Mouse (Mus musculus) v-Abl transformed pro-B cells (cell line): ENCODE results near the gene Acot7.

ENCODE experiments used
- in situ Hi-C, 2 experiments: fragments of 400-800 bp; cut with MboI; formaldehyde crosslinking; loops; one replicate each; pipeline ENCODE4 v1.15.1; 2025; ENCODE audit not compliant: unreplicated experiment in 2 of 2

The Acot7 gene

GRCm38 (mm10) chr4:152177174-152177536 lies 779 bp upstream of the Acot7 start:
- in situ Hi-C loops, result loop anchor here (10.0 to 25.0 kb wide), 5 partner anchors 258 to 1985 kb away; partner anchors contain the start of genes A430005L14Rik (in 1 of the 2), Megf6 (in 1 of the 2), Tprgl (in 1 of the 2) and Trp73 (in 1 of the 2)

DNA sequence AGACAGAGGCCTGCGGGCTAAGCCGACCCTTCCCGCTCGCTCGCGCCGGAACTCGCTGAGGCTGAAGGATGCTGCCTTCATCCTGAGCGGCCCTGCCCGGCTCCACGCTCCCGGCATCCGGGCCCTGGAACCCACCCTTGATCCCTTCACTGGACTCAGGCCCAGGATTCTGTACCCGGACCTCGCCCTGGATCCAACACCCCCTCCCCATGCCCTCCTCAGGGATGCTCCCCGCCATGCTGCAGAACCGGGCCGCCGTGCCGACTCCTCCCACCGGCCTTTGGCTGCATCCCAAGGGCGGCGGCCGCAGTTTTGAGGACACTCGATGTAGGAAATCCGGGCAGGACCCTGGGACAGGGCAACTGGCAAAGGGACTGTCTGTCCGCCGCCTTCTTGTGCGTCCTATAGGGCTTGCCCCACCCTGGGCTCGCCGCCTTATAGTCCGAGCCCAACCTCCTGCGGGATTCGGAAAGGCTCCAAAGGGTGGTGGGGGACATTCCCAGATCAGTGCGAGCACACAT lies 470 bp downstream of the Acot7 start:
- in situ Hi-C loops, result loop anchor here (10.0 to 25.0 kb wide), 5 partner anchors 256 to 1984 kb away; partner anchors contain the start of genes A430005L14Rik (in 1 of the 2), Megf6 (in 1 of the 2), Tprgl (in 1 of the 2) and Trp73 (in 1 of the 2)

DNA sequence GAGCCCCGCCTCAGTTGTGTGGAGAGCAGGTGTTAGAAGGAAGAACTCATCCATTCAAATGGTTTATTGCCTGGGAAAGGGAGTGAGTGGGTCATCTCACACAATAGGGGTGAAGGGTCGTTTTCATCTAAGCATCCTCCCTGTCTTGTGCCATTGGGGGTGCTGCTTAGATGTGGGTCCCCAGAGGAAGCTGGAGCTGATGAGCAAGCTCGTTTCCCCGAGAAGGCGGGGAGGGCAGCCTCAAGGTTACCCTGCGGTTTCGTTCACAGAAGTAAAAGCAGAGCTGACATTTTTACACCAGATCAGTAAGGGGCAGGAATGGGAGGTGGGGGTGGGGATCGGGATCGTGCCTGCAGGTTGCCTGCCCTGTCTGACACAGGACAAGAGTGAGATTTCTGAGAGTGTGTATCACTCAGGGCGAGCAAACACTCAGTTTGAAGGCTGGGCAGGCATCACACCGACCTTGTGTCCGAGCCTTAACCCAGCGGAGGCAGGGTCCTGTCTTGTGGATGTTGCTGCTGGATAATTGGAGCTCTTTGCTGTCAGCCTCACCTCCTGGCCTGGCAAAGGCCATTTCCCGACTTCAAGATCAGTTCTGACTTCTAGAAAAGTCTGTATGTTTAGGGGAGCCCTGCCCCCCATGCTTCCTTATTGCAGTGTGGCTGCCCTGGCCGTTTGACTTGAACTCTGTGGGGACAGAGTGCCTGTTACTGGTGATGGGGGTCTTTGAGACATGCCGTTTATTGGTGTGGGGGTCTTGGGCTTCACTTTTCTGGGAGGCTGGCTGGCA lies 1.2 kb downstream of the Acot7 start:
- in situ Hi-C loops, result loop anchor here (10.0 to 25.0 kb wide), 5 partner anchors 256 to 1983 kb away; partner anchors contain the start of genes A430005L14Rik (in 1 of the 2), Megf6 (in 1 of the 2), Tprgl (in 1 of the 2) and Trp73 (in 1 of the 2)

DNA sequence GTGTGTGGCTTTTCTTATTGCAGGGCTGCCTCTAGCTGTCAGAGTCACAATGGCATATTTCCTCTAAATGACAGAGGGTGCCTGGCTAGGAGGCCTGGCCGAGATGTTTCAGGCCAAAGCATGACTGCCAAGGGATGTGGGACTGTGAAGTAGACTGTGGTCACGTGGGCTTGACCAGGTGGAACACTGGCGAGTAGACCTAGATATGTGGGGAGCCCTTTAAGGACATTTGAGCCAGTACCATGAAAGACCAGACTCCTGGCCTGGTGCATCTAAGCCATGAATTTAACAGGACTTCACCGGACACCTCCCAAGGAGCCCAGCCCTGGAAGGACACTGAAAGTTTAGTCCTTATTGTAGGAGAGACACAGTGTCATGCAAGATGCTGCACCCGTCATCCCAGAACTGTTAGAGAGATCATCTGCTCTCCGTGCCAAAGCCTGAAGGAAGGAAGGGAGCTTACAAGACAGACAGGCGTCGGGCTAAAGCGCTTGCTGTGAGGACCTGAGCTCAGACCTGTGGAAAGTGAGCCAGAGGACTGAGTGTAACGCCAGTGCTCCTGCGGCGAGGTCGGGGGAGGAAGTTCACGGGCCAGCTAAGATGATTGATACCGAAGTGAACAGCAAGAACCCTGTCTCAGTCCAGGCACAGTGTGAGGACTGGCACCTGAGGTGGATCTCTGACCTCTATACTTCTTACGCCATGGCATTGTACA lies 2.2 kb downstream of the Acot7 start:
- in situ Hi-C loops, result loop anchor here (10.0 to 25.0 kb wide), 5 partner anchors 255 to 1982 kb away; partner anchors contain the start of genes A430005L14Rik (in 1 of the 2), Megf6 (in 1 of the 2), Tprgl (in 1 of the 2) and Trp73 (in 1 of the 2)

DNA sequence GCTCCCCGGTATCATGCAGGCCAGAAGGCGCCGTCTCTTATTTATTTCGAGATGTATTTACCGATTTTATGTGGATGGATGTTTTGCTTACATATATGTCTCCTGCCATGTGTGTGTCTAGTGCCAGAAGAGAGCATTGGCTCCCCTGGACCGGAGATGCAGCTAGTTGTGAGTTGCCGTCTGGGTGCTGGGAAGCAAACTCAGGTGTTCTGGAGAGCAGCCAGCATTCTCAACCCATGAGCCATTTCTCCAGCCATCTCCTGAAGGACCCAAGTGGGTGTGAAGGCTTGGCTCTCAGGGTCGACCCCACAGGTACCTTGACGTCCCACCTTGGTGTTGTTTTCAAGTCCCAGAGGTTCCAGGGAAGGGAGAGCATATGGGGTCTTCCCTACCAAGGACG lies 4.3 kb downstream of the Acot7 start:
- in situ Hi-C loops, result loop anchor here (25.0 kb wide), 2 partner anchors 1780 to 1980 kb away; partner anchors contain the start of genes A430005L14Rik (in 1 of the 2), Megf6 (in 1 of the 2) and Tprgl (in 1 of the 2)

- in situ Hi-C loops, result loop anchor here (25.0 kb wide), 2 partner anchors 1778 to 1978 kb away; partner anchors contain the start of genes A430005L14Rik (in 1 of the 2), Megf6 (in 1 of the 2) and Tprgl (in 1 of the 2)
Measured at GRCm38 (mm10) chr4:152184353-152185035, 6.6 kb downstream of the Acot7 start.

DNA sequence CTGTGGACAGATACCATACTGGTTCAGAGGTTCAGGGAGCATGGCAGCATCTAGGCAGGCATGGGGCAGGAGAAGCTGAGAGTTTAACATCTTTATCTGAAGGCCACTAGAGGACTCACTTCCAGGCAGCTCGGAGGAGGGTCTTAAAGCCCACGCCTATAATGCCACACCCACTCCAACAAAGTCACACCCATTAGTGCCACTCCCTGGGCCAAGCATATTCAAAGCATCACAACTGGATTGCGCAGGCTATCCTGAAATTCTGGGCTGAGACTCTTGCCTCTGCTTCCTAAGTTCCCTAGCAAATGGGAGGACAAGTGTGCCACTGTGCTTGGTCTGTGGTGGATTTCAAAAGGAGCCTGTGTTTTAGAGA lies 7.2 kb downstream of the Acot7 start:
- in situ Hi-C loops, result loop anchor here (25.0 kb wide), 2 partner anchors 1777 to 1977 kb away; partner anchors contain the start of genes A430005L14Rik (in 1 of the 2), Megf6 (in 1 of the 2) and Tprgl (in 1 of the 2)

DNA sequence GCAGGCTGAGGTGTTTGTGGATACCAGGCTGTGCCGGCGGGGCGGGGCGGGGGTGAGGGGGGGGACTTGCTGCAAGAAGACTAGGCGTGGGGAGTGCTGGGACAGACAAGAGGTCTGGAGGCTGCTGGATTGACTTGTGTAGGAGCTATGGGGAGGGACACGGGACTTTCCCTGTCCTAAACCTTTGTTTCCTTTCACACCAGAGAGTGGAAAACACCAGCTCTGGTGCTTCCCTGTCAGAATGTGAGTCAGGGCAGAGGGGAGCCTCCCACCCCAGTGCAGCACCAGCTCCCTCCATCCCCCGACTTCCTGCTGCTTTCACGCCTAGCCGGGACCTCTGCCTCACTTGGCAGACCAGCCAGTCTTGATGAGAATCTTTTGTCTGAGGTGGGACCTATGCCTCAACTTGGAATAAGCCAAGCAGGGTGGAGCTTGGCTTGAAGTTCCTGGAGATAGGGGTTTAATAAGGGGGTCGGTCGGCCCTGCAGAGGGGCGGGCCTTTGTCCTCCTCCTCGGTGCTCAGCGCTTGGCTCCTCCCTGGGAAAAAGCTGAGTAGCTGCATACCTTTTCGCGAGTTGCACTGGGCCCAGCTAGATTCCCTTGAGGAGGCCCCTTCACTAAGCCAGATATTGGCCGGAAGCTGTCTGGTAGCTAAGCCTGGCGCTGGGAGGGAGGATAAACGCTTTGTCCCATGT lies 7.7 kb downstream of the Acot7 start:
- in situ Hi-C loops, result loop anchor here (25.0 kb wide), 2 partner anchors 1777 to 1977 kb away; partner anchors contain the start of genes A430005L14Rik (in 1 of the 2), Megf6 (in 1 of the 2) and Tprgl (in 1 of the 2)

DNA sequence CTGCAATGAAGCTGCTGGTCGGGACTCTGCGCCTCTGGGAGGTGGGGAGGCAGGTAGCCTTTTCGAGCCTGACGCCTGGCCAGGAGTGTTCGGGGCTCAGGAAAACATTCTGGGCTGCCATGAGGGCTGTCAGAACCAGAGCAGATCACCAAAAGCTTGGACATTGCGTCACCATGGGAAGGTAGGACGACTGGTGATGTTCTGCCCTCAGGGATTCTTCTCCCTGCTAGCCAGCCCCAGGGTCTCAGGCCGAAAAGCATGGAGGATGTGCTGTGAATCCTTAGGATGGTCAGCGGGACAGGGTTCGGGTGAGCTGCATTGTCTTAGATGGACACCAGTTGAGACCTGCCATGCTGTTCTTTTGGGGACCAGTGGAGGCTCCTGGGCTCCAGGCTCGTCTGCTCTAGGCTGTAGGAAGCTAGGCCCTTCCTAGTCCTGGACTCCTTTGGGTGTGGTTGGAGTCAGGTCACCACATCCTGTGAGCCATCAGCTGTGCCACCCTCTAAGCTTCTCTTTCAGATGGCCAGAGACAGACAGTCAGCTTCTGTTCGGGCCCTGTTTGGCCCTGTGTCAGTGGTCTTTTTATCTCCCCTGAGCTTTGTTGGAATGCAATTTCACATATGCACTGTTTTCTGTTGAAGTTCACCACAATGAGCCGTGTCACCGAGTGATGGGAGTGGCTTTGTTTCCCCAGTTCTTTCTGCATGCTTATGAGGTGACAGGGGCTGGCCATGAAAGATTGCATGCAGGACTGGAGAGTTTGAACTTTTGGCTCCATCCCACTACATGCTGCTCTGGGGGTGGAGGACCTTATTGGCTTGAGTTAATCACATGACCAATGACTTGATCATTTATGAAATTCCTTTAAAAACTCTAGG lies 8.5 kb downstream of the Acot7 start:
- in situ Hi-C loops, result loop anchor here (25.0 kb wide), 2 partner anchors 1776 to 1976 kb away; partner anchors contain the start of genes A430005L14Rik (in 1 of the 2), Megf6 (in 1 of the 2) and Tprgl (in 1 of the 2)

DNA sequence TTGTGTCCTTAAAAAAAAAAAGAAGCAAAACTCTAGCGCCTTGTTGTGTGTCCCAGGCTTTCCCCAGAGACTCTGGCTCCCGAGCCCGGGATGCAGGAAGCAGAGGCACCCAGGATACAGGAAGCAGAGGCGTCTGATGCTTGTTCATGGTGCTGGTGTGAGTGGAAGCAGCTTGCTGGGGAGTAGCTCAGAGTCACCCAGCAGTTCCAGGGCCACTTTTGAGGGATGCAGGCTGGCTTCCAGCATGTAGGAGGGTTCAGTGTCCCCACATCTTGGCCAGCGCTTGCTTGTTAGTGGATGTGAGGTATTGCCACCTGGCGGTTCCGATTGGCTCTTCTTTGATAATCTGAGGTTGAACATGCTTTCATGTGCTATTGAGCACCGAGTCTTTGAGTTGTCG lies 9.2 kb downstream of the Acot7 start:
- in situ Hi-C loops, result loop anchor here (25.0 kb wide), 2 partner anchors 1775 to 1975 kb away; partner anchors contain the start of genes A430005L14Rik (in 1 of the 2), Megf6 (in 1 of the 2) and Tprgl (in 1 of the 2)

DNA sequence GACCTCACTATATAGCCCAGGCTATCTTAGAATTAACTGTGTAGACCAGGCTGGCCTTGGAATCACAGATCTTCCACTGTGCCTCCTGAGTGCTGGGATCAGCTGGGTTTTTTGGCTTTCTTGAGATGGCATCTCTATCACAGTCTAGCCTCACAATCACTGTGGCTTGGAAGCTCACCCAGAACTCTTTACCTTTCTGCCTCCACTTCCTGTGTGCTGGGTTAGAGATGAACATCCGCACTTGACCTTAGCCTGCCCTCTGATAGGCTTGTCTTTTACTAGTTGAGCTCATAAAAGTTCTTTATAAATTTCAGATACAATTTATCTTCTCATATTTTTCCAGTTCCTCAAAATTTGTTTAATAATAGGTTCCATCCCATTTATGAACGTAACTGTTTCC lies 10.7 kb downstream of the Acot7 start:
- in situ Hi-C loops, result loop anchor here (25.0 kb wide), 2 partner anchors 1774 to 1974 kb away; partner anchors contain the start of genes A430005L14Rik (in 1 of the 2), Megf6 (in 1 of the 2) and Tprgl (in 1 of the 2)

GRCm38 (mm10) chr4:152189071-152189470 lies 11.1 kb downstream of the Acot7 start:
- in situ Hi-C loops, result loop anchor here (25.0 kb wide), 2 partner anchors 1773 to 1973 kb away; partner anchors contain the start of genes A430005L14Rik (in 1 of the 2), Megf6 (in 1 of the 2) and Tprgl (in 1 of the 2)

DNA sequence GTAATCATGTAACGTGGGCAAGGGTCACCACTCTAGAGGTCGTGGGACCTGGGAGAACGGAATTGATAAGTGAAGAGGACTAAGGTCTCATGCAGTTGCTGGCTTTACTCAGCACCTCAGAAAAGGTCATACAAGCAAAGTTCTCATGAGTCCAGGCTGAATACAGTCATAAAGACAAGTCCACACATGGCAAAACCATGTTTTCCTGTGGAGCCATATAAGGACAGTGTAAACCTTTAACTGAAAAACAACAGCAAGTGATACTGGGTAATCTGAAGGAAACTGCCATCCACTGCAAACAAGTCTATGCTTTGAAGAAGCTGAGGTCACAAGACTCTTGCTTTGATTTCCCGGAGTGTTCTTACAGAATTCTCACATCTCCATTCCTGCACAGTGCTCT lies 11.8 kb downstream of the Acot7 start:
- in situ Hi-C loops, result loop anchor here (25.0 kb wide), 2 partner anchors 1773 to 1973 kb away; partner anchors contain the start of genes A430005L14Rik (in 1 of the 2), Megf6 (in 1 of the 2) and Tprgl (in 1 of the 2)

DNA sequence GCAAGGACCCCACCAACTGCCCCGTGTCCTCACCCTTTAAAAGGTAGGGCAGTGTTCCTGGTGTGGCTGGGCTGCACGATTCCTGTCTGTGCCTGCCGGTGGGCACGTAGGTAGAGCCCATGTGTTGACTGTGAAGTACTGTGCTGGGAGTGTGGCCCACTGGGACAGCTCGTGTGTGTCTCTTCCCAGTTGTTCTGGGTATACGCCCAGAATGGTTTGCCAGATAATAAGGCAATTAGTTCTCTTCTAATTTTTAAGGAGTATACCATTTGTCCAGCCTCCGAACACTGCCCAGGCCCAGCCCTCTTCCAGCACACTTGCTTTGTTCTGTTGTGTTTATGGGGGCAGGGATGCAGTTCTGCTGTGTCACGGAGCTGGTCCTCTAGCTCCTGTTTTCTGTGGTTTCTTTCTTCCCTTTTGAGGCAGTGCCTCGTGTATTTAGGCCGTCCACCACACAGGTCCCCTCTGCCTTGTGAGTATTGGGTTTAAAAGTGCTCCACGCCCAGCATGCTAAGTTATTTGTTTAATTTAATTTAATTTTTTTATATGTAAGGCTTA lies 12.2 kb downstream of the Acot7 start:
- in situ Hi-C loops, result loop anchor here (25.0 kb wide), 2 partner anchors 1772 to 1972 kb away; partner anchors contain the start of genes A430005L14Rik (in 1 of the 2), Megf6 (in 1 of the 2) and Tprgl (in 1 of the 2)

GRCm38 (mm10) chr4:152190701-152191100 lies 12.8 kb downstream of the Acot7 start:
- in situ Hi-C loops, result loop anchor here (25.0 kb wide), 2 partner anchors 1772 to 1972 kb away; partner anchors contain the start of genes A430005L14Rik (in 1 of the 2), Megf6 (in 1 of the 2) and Tprgl (in 1 of the 2)

- in situ Hi-C loops, result loop anchor here (25.0 kb wide), 2 partner anchors 1770 to 1970 kb away; partner anchors contain the start of genes A430005L14Rik (in 1 of the 2), Megf6 (in 1 of the 2) and Tprgl (in 1 of the 2)
Measured at GRCm38 (mm10) chr4:152192569-152192968, 14.6 kb downstream of the Acot7 start.
